Mouse (Mus musculus) limb, embryonic 11.5 days (tissue): ENCODE measurements around the gene Tle3. TPM values are rescaled to one million over a fixed set of nuclear protein-coding genes. Genes with fewer than 3 reads are reported as not detected.

Source experiments
- ATAC-seq: fragments of 200-750 bp; cut with Nextera tagmentation; 2 replicates; pipeline ENCODE4 v1.8.0; 2017; ENCODE audit warnings: low read depth; ENCODE audit not compliant: insufficient number of reproducible peaks, low FRiP score, low TSS enrichment
- DNase-seq: peaks from one replicate; pipeline ENCODE4 v3.0.0-alpha.2; 2015; ENCODE audit warnings: low spot score
- H3K27ac ChIP-seq: fragments of 300-500 bp; sonication (generic); replicated peaks from 2 replicates; pipeline ENCODE4 v1.5.1; 2014; ENCODE audit warnings: low read depth, mild to moderate bottlenecking, low read length
- H3K27me3 ChIP-seq: fragments of 300-500 bp; sonication (generic); 2 replicates; pipeline ENCODE4 v1.6.1; 2014; ENCODE audit warnings: mild to moderate bottlenecking, low read length, mixed read lengths; ENCODE audit not compliant: control insufficient read depth, insufficient read depth
- H3K36me3 ChIP-seq: fragments of 300-500 bp; sonication (generic); 2 replicates; pipeline ENCODE4 v1.6.1; 2014; ENCODE audit warnings: mild to moderate bottlenecking, low read length, moderate library complexity, mixed read lengths; ENCODE audit not compliant: control insufficient read depth, insufficient read depth
- H3K4me1 ChIP-seq: fragments of 300-500 bp; sonication (generic); 2 replicates; pipeline ENCODE4 v1.6.1; 2014; ENCODE audit warnings: low read length, mixed read lengths; ENCODE audit not compliant: control insufficient read depth, insufficient read depth
- H3K4me2 ChIP-seq: fragments of 300-500 bp; sonication (generic); 2 replicates; pipeline ENCODE4 v1.6.1; 2014; ENCODE audit warnings: low read depth, mild to moderate bottlenecking, moderate library complexity; ENCODE audit not compliant: severe bottlenecking
- H3K4me3 ChIP-seq: fragments of 300-500 bp; sonication (generic); 2 replicates; pipeline ENCODE4 v1.5.1; 2014; ENCODE audit warnings: low read depth, low read length
- H3K9ac ChIP-seq: fragments of 300-500 bp; sonication (generic); 2 replicates; pipeline ENCODE4 v1.6.1; 2014; ENCODE audit warnings: mild to moderate bottlenecking, low read length
- H3K9me3 ChIP-seq: fragments of 300-500 bp; sonication (generic); 2 replicates; pipeline ENCODE4 v1.6.1; 2016; ENCODE audit warnings: low read length; ENCODE audit not compliant: control insufficient read depth
- WGBS: fragments of 180-500 bp; shearing (Covaris S2); extraction: QIAGEN DNeasy Blood & Tissue Kit; methylation state at CpG from one replicate; pipeline ENCODE4 v1.1.7; 2014; 5-methylcytosine and 5-hydroxymethylcytosine counted together
- polyA plus RNA-seq: library from polyadenylated mRNA; unstranded; fragments of >200 nt; fragmentation: Nextera tagmentation; extraction: Ambion mirVana; gene quantifications from 2 replicates; pipeline ENCODE4 v1.2.1, GENCODE M21; 2014

Gene Tle3
- polyA plus RNA-seq, 1 experiment from 2014 or later, result 42.8 TPM

DNA sequence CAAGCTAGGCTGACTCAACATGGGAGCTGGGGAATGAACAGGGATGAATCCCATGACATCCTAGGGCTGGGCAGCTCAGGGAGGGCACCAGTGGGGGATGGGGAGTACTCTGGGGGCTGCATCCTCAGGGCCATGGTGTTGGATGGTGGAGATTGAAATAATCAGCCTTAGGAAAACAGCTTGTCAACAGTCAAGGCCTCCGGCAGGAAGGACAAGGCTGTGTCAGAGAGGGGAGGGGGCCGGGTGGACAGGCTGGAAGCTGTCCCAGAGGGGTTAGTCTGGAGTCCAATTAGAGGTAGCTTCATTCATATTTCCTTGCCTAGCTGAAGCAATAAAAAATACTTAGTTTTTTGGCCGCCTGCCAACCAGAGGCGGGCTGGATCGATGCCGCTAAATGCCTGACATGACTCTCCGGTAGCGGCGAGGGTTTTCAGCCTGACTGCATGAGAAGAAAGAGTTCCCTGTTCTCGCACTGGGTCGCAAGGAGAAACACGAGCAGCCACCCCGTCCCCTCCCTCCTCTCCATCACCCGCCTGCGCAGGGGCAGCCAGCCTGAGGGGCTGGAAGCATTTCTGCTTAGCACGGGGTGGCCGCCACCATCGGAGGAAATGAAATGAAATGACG is 32.9 kb downstream of the Tle3 start:
- ATAC-seq, result peak; percentile 82
- H3K9ac ChIP-seq, result no peak overlapping the region
- no peak overlapping the region for H3K27ac ChIP-seq
- H3K4me3 ChIP-seq, result no peak overlapping the region
- no peaks in the 10 kb centered on the region for H3K27me3 ChIP-seq
- peaks cover 18% of the 10 kb centered on the region for H3K4me1 ChIP-seq
- 49% methylated on average over 19 of the region's 19 CpGs for WGBS
- peaks cover 37% of the 10 kb centered on the region for H3K36me3 ChIP-seq
- no peak overlapping the region for H3K4me2 ChIP-seq
- no peaks in the 10 kb centered on the region for H3K9me3 ChIP-seq
- DNase-seq, result peak; percentile 77

DNA sequence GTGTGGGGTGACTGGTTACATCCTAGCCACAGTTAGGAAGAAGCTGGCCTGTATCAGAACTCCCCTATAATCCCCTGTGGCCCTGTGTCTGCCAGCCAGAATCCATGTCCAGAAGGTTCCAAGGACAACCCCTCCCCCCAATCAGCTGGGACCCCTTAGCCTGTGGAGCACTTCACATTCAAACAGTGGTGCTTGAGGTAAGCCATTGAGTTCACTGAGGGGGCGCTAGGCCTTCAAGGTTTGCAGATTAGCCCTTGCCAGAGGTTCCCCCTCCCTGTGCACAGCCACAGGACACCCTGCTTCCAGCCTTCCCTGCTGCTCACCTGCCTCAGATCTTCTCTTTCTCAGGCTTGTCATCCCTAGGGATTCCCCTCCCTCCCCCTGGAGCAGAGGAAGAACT is 34.2 kb downstream of the Tle3 start:
- Histone ChIP-seq H3K27me3 (no peaks in the 10 kb centered on the region), H3K27ac (no peak overlapping the region), H3K4me2 (no peak overlapping the region), H3K9me3 (no peaks in the 10 kb centered on the region), H3K4me3 (no peak overlapping the region), H3K9ac (no peak overlapping the region), H3K4me1 (peaks cover 18% of the 10 kb centered on the region), H3K36me3 (peaks cover 48% of the 10 kb centered on the region)
- WGBS, result 69% methylated on average over 1 of the region's 1 CpGs
- DNase-seq (no peak), ATAC-seq (no peak)

DNA sequence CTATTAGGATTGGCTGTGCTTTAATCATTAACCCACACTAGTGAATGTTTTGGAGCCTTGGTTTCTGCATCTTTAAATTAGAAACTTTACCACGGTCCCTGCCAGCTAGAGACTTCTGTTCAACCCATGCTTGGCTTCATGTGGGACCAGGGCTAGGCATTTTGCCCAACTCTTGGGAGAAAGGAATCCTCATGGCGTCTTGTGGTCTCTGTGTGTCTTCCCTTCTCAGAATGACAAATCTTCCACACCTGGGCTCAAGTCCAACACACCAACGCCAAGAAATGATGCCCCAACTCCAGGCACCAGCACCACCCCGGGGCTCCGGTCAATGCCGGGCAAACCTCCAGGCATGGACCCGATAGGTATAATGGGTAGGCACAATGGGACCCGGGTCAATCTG is 36.9 kb downstream of the Tle3 start:
- Histone ChIP-seq H3K9me3 (no peaks in the 10 kb centered on the region), H3K36me3 (peaks cover 62% of the 10 kb centered on the region), H3K4me2 (no peak overlapping the region), H3K4me1 (peaks cover 11% of the 10 kb centered on the region), H3K4me3 (no peak overlapping the region), H3K9ac (no peak overlapping the region), H3K27ac (no peak overlapping the region), H3K27me3 (no peaks in the 10 kb centered on the region)
- 92% methylated on average over 8 of the region's 8 CpGs for WGBS
- DNase-seq, result no peak
- no peak for ATAC-seq

DNA sequence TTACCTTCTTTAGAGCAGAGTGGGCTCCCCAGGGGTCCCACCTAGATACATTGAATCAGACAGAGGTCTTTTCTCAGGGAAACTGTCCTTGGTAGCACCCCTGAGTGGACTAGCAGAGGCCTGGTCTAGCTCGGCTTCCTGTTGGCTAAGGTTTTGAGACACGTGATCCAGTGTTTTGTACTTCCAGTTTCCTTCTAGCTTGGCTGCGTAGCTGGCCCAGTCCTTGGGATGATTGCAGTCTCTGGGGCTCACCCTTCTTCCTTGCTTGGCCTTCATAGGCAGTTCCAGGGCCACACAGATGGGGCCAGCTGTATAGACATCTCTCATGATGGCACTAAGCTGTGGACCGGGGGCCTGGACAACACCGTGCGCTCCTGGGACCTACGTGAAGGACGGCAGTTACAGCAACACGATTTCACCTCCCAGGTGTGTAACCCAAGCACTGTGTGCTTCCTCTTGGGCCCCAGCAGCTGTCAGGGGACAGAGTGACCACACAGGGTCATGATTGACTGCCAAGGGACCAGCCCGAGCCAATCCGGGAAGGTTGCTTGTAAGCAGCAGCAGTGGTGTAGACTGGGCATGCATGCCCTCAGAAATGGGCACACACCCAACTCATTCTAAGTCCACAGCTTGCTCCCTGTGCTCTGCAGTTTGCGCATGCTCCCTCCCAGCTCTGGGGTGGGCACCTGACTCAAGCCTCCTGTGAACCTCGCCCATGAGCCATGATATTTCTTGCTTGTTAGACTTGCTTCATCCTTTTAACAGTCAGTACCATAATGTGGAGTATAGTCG is 41.7 kb downstream of the Tle3 start:
- Histone ChIP-seq H3K4me3 (no peak overlapping the region), H3K4me1 (no peaks in the 10 kb centered on the region), H3K27ac (no peak overlapping the region), H3K9me3 (no peaks in the 10 kb centered on the region), H3K9ac (no peak overlapping the region), H3K36me3 (peaks cover 69% of the 10 kb centered on the region), H3K4me2 (no peak overlapping the region), H3K27me3 (no peaks in the 10 kb centered on the region)
- 93% methylated on average over 14 of the region's 14 CpGs for WGBS
- DNase-seq (no peak), ATAC-seq (no peak)

DNA sequence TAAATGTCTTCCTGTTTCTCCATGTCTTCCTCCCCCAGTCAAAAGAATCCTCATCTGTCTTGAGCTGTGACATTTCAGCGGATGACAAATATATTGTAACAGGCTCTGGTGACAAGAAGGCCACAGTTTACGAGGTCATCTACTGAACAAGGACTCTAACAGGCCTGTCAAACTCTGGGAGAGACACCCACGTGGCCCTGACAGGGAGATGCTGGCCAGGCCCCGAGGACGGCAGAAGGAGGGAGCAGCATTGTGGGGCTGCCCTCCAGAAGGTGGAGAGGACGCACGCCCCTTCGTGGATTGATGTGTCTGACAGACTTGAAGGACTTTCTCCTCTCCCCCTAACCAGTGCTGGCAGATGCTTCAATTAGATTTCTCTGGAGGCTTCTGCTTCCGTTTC is 44.4 kb downstream of the Tle3 start:
- H3K9me3 ChIP-seq, result no peaks in the 10 kb centered on the region
- H3K27me3 ChIP-seq, result no peaks in the 10 kb centered on the region
- H3K4me2 ChIP-seq, result no peak overlapping the region
- peaks cover 51% of the 10 kb centered on the region for H3K36me3 ChIP-seq
- H3K4me1 ChIP-seq, result no peaks in the 10 kb centered on the region
- WGBS, result 55% methylated on average over 9 of the region's 9 CpGs
- H3K4me3 ChIP-seq, result no peak overlapping the region
- H3K27ac ChIP-seq, result no peak overlapping the region
- ATAC-seq, result no peak
- no peak overlapping the region for H3K9ac ChIP-seq
- DNase-seq, result no peak

DNA sequence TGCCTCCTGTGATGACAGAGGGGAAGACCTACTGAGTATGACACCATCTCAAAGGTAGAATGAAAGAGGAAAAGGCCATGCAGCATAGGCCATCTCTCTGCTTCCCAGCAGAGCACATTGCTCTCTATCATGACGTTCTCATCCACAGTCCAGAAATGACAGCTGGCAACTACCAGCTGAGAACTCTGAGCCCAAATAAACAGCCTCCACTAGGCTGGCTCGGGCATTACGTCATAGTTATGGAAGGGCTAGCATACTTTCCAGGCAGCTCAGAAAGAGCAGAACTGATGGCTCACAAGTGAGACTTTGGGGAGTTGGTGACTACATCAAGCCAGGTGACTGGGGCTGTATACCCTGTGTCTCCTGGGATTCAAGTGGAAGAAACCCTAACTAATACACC is 49.5 kb downstream of the Tle3 start:
- Histone ChIP-seq H3K4me2 (no peak overlapping the region), H3K36me3 (peaks cover 9% of the 10 kb centered on the region)
- DNase-seq, result no peak

DNA sequence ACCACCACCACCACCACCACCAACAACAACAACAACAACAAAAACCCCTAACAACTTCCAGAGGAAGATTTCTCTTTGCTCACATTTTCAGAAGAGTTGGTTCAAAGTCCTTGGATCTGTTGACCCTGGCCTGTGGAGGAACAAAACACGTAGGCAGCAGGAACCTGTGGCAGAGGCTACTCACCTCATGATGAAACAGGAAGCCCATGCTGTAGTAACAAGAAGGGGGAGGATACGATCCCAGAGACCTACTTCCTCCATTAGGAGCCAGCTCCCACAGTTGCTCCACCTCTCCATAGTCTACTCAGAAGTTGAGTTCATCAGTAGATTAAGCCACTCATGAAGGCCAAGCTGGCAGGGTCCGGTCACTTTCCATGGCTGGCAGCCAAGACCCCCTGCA is 52.1 kb downstream of the Tle3 start:
- Histone ChIP-seq H3K4me3 (no peak overlapping the region), H3K9me3 (no peaks in the 10 kb centered on the region), H3K9ac (no peak overlapping the region), H3K4me1 (no peaks in the 10 kb centered on the region), H3K27ac (no peak overlapping the region), H3K36me3 (0 out of 2 replicates have a peak, but pooled peaks cover under 1% of the 10 kb centered on the region), H3K4me2 (no peak overlapping the region), H3K27me3 (no peaks in the 10 kb centered on the region)
- ATAC-seq, result no peak
- WGBS, result 88% methylated on average over 3 of the region's 3 CpGs
- no peak for DNase-seq

More for the DNA sequence above, 49.5 kb downstream of the Tle3 start:
- Histone ChIP-seq H3K9ac (no peak overlapping the region), H3K27me3 (no peaks in the 10 kb centered on the region), H3K4me1 (no peaks in the 10 kb centered on the region), H3K27ac (no peak overlapping the region), H3K9me3 (no peaks in the 10 kb centered on the region), H3K4me3 (no peak overlapping the region)
- ATAC-seq, result no peak
- 87% methylated on average over 3 of the region's 3 CpGs for WGBS

DNA sequence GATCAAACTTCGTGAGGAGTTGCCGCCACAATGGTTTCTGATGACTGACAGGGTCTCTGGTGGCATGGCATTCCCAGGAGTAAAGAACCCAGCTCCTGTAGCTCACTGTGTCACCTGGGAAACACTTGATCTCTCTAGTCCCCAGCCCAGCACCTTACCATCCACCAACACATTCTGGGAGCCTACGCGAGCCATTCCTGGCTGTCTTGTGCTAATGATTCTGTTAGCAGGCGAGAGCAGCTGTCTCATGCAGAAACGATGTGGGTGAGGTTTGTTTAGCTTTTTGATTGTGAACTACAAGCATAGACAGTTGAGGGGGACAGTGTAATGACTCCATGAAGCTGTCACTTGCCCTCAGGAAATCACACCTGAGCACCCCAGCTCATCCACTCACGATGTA is 54.3 kb downstream of the Tle3 start:
- Histone ChIP-seq H3K9ac (no peak overlapping the region), H3K36me3 (no peaks in the 10 kb centered on the region), H3K4me3 (no peak overlapping the region), H3K27ac (no peak overlapping the region), H3K27me3 (no peaks in the 10 kb centered on the region), H3K4me2 (no peak overlapping the region), H3K4me1 (no peaks in the 10 kb centered on the region), H3K9me3 (no peaks in the 10 kb centered on the region)
- ATAC-seq (no peak), DNase-seq (no peak)
- WGBS, result 73% methylated on average over 7 of the region's 7 CpGs
